In the genomic region with DNA sequence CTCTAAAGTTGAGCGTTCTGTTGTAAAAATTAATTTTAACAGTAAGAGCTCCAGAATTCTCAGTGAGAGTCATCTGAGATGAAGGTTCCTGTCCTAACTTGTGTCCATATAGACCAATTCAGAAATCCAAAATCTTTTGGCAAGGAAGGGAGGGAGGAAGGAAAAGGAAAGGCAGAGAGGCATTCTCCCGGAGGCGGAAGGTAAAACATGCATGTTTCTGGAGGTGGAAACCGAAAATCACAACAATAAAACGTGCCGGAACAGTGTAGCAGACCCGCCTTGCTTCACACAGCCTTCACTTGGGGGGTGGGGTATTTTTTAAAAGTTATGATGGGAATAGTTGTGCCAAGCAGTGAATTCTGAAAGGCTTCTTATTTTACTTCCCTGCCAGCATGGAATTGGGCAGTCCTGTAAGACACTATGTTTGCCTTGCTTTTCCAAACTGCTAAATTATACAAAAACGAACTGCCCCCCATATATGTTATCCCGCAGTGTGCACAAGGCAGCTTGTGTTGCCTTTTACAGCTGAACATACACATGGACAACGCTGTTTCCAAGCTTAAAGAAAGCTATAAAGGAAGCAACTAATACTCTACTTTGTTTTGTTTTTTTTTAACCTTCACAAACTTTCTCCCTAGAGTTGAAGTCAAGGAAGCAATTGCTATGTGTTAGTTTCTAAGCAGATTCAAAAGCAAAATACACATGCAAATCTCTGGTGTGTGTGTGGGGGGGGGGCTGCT, we compare ENCODE assay signal across 8 mouse cellular contexts. TPM values are rescaled to one million over a fixed set of nuclear protein-coding genes. Genes with fewer than 3 reads are reported as not detected.
DNase-seq lines count a peak whose midpoint lies in the region; ATAC-seq and TF ChIP-seq lines count a peak whose summit lies in the region.

No protein-coding gene starts in this region.

- ATAC-seq in megakaryocyte, adult 5-6 weeks (ENCODE audit: poor library complexity, severe bottlenecking), result no peak
- no peak for ATAC-seq in forebrain, postnatal 0 days
- no peak for ATAC-seq in liver, embryonic 11.5 days (replicated peaks; ENCODE audit: low FRiP score)
- ATAC-seq in stomach, embryonic 15.5 days (ENCODE audit: insufficient read depth, low FRiP score, low read depth), result no peak

- peak overlapping the region; percentile 35 for H3K9ac ChIP-seq in forebrain, postnatal 0 days
- H3K9ac ChIP-seq in liver, embryonic 11.5 days (ENCODE audit: low read depth, low read length), result peak overlapping the region; percentile 80
- H3K9ac ChIP-seq in stomach, embryonic 15.5 days, result peak overlapping the region; percentile 83

- DNase-seq in forebrain, postnatal 0 days, result no peak
- DNase-seq in liver, embryonic 11.5 days (ENCODE audit: low spot score), result peak; percentile 50
- no peak for DNase-seq in adrenal gland, postnatal 25 days
- DNase-seq in left cerebral cortex, adult 8-10 months (ENCODE audit: low spot score in 2 of 2), result no peak
- DNase-seq in layer of hippocampus, adult 18-20 months (ENCODE audit: low spot score in 2 of 2), result no peak

- no peak overlapping the region for H3K27ac ChIP-seq in forebrain, postnatal 0 days (ENCODE audit: low read depth, low read length)
- peak overlapping the region; percentile 82 for H3K27ac ChIP-seq in liver, embryonic 11.5 days (ENCODE audit: low read depth, low read length)
- H3K27ac ChIP-seq in stomach, embryonic 15.5 days, result peak overlapping the region; percentile 87

- no peak for TF ChIP-seq CTCF in forebrain, postnatal 0 days (IDR thresholded peaks at IDR 0.05; ENCODE audit: low read depth)

- peaks cover 45% of the 10 kb centered on the region for H3K36me3 ChIP-seq in megakaryocyte, embryonic 14.5 days (replicated peaks; ENCODE audit: low read length)
- H3K36me3 ChIP-seq in forebrain, postnatal 0 days (ENCODE audit: insufficient read depth), result no peaks in the 10 kb centered on the region
- H3K36me3 ChIP-seq in liver, embryonic 11.5 days (ENCODE audit: control insufficient read depth, insufficient read depth, low read length), result no peaks in the 10 kb centered on the region
- no peaks in the 10 kb centered on the region for H3K36me3 ChIP-seq in stomach, embryonic 15.5 days

- H3K4me2 ChIP-seq in forebrain, postnatal 0 days (ENCODE audit: low read depth), result peak overlapping the region; percentile 91
- H3K4me2 ChIP-seq in liver, embryonic 11.5 days, result peak overlapping the region; percentile 98
- H3K4me2 ChIP-seq in stomach, embryonic 15.5 days, result peak overlapping the region; percentile 69

- peak overlapping the region; percentile 93 for H3K4me3 ChIP-seq in megakaryocyte, embryonic 14.5 days (replicated peaks)
- H3K4me3 ChIP-seq in forebrain, postnatal 0 days (ENCODE audit: low read depth, low read length), result peak overlapping the region; percentile 56
- peak overlapping the region; percentile 70 for H3K4me3 ChIP-seq in liver, embryonic 11.5 days (ENCODE audit: low read depth, low read length)
- H3K4me3 ChIP-seq in stomach, embryonic 15.5 days (replicated peaks), result peak overlapping the region; percentile 73

- H3K9me3 ChIP-seq in megakaryocyte, embryonic 14.5 days, result no peaks in the 10 kb centered on the region
- no peaks in the 10 kb centered on the region for H3K9me3 ChIP-seq in forebrain, postnatal 0 days (ENCODE audit: low read length)
- no peaks in the 10 kb centered on the region for H3K9me3 ChIP-seq in liver, embryonic 11.5 days (ENCODE audit: control insufficient read depth, low read length)
- no peaks in the 10 kb centered on the region for H3K9me3 ChIP-seq in stomach, embryonic 15.5 days

- 9% methylated on average over 10 of the region's 10 CpGs for WGBS in forebrain, postnatal 0 days
- under 1% methylated on average over 10 of the region's 10 CpGs for WGBS in liver, embryonic 11.5 days
- WGBS in stomach, embryonic 15.5 days, result under 1% methylated on average over 10 of the region's 10 CpGs

- H3K4me1 ChIP-seq in megakaryocyte, embryonic 14.5 days, result peaks cover 36% of the 10 kb centered on the region
- peaks cover 7% of the 10 kb centered on the region; the same call in 1 of the 2 replicates for H3K4me1 ChIP-seq in forebrain, postnatal 0 days (ENCODE audit: insufficient read depth)
- peaks cover 21% of the 10 kb centered on the region for H3K4me1 ChIP-seq in liver, embryonic 11.5 days (replicated peaks; ENCODE audit: control insufficient read depth, insufficient read depth, low read length)
- H3K4me1 ChIP-seq in stomach, embryonic 15.5 days, result peaks cover 6% of the 10 kb centered on the region; the same call in 1 of the 2 replicates

- no peaks in the 10 kb centered on the region for H3K27me3 ChIP-seq in megakaryocyte, embryonic 14.5 days (replicated peaks)
- peaks cover 18% of the 10 kb centered on the region for H3K27me3 ChIP-seq in forebrain, postnatal 0 days (ENCODE audit: insufficient read depth, low read length)
- H3K27me3 ChIP-seq in liver, embryonic 11.5 days (replicated peaks; ENCODE audit: control insufficient read depth, insufficient read depth, low read length), result no peaks in the 10 kb centered on the region
- no peaks in the 10 kb centered on the region for H3K27me3 ChIP-seq in stomach, embryonic 15.5 days (replicated peaks)

RNA-seq across cellular contexts. Expression of gene Meis1, which starts 2.1 kb away (rescaled TPM):
- polyA plus RNA-seq in megakaryocyte, embryonic 14.5 days (2012; ENCODE audit: insufficient read depth, low replicate concordance), result 121 and 264 TPM in 2 replicates
- 3.3 and 4.2 TPM in 2 replicates for total RNA-seq in megakaryocyte, adult 5-6 weeks (2015)
- 5.9 and 6.0 TPM in 2 replicates for total RNA-seq in megakaryocyte, adult 5-6 weeks (2017)
- 15.8 and 16.9 TPM in 2 replicates for total RNA-seq in forebrain, postnatal 0 days (2014; rRNA removed)
- polyA plus RNA-seq in forebrain, postnatal 0 days (2015; fragmentation: Nextera tagmentation; extraction: Ambion mirVana), result 11.4 and 12.5 TPM in 2 replicates
- polyA plus RNA-seq in liver, embryonic 11.5 days (2014; fragmentation: Nextera tagmentation; extraction: Ambion mirVana), result 44.7 and 46.6 TPM in 2 replicates
- polyA plus RNA-seq in stomach, embryonic 15.5 days (2015; fragmentation: Nextera tagmentation; extraction: Ambion mirVana), result 139 and 150 TPM in 2 replicates
- 71.4 and 73.6 TPM in 2 replicates for total RNA-seq in adrenal gland, postnatal 25 days (2021)
- total RNA-seq in left cerebral cortex, adult 8-10 months (2022), result 10 to 100 TPM in 1 of 4 experiments, 1 to 10 TPM in 3; 6.9 to 10.6 (median 7.7) TPM
- total RNA-seq in layer of hippocampus, adult 18-20 months (2021), result 1 to 10 TPM; 2.1 to 2.2 TPM
